Mouse (Mus musculus) lung, embryonic 14.5 days (tissue): ENCODE data around the gene Adh6b. TPM values are rescaled to one million over a fixed set of nuclear protein-coding genes. Genes with fewer than 3 reads are reported as not detected.
"Not testable (repeated sequence)": the region's sequence is repeated elsewhere in the genome, so short reads cannot be mapped to it uniquely, and the experiment has no call there.

ENCODE experiments used
- ATAC-seq: fragments of 200-750 bp; cut with Nextera tagmentation; 2 replicates; pipeline ENCODE4 v1.8.0; 2017; ENCODE audit warnings: mild to moderate bottlenecking, moderate TSS enrichment, moderate library complexity; ENCODE audit not compliant: insufficient read depth
- DNase-seq: peaks from one replicate; pipeline ENCODE4 v3.0.0-alpha.2; 2015
- H3K27ac ChIP-seq: fragments of 300-500 bp; sonication (generic); 2 replicates; pipeline ENCODE4 v1.5.1; 2014; ENCODE audit warnings: low read depth, mild to moderate bottlenecking, moderate library complexity
- H3K27me3 ChIP-seq: fragments of 300-500 bp; sonication (generic); 2 replicates; pipeline ENCODE4 v1.6.1; 2014; ENCODE audit warnings: low read length, control low read depth; ENCODE audit not compliant: insufficient read depth
- H3K36me3 ChIP-seq: fragments of 300-500 bp; sonication (generic); 2 replicates; pipeline ENCODE4 v1.6.1; 2014; ENCODE audit warnings: control low read depth; ENCODE audit not compliant: insufficient read depth
- H3K4me1 ChIP-seq: fragments of 300-500 bp; sonication (generic); 2 replicates; pipeline ENCODE4 v1.6.1; 2014; ENCODE audit warnings: antibody characterized with exemption, control low read depth; ENCODE audit not compliant: insufficient read depth
- H3K4me2 ChIP-seq: fragments of 300-500 bp; sonication (generic); 2 replicates; pipeline ENCODE4 v1.6.1; 2014; ENCODE audit warnings: mild to moderate bottlenecking
- H3K4me3 ChIP-seq: fragments of 300-500 bp; sonication (generic); 2 replicates; pipeline ENCODE4 v1.5.1; 2014; ENCODE audit warnings: low read depth, low read length
- H3K9ac ChIP-seq: fragments of 300-500 bp; sonication (generic); 2 replicates; pipeline ENCODE4 v1.6.1; 2014
- H3K9me3 ChIP-seq: fragments of 300-500 bp; sonication (generic); 2 replicates; pipeline ENCODE4 v1.6.1; 2016; ENCODE audit warnings: low read depth, low read length, control low read depth
- CTCF ChIP-seq: IDR thresholded peaks from 2 replicates; pipeline ENCODE4 v1.5.1; 2016; ENCODE audit warnings: antibody characterized with exemption, low read depth
- WGBS: fragments of 180-500 bp; shearing (Covaris S2); extraction: QIAGEN DNeasy Blood & Tissue Kit; methylation state at CpG from one replicate; pipeline ENCODE4 v1.1.7; 2014; 5-methylcytosine and 5-hydroxymethylcytosine counted together
- polyA plus RNA-seq: library from polyadenylated mRNA; unstranded; fragments of >200 nt; fragmentation: Nextera tagmentation; extraction: Ambion mirVana; gene quantifications from 2 replicates; pipeline ENCODE4 v1.2.1, GENCODE M21; 2014

The Adh6b gene
- polyA plus RNA-seq, 1 experiment from 2014 or later: 0.30 TPM

DNA sequence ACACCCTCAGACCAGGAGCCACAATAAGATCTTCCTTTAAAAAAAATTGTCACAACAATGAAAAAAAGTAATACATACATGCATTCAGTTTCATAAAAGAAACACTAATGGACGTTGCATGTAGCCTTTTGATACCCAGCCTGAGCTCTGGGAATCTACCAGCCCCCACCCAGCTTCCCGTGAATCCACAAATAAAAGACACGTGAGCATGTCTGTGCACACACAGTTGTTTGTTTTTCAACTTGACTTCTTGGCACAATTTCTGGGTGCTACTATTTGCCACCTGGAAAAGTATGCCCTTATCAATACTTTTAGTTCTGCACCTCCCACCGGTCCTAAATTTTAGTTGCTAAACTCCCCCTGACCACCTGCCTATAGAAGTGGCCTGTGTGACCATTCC, 19.1 kb downstream of the Adh6b start:
- DNase-seq (no peak), ATAC-seq (no peak)
- no peak for TF ChIP-seq CTCF
- Histone ChIP-seq H3K4me2 (no peak overlapping the region), H3K36me3 (no peaks in the 10 kb centered on the region), H3K27ac (no peak overlapping the region), H3K4me1 (no peaks in the 10 kb centered on the region), H3K27me3 (no peaks in the 10 kb centered on the region), H3K9ac (no peak overlapping the region), H3K9me3 (no peaks in the 10 kb centered on the region), H3K4me3 (no peak overlapping the region)
- WGBS: 66% methylated on average over 4 of the region's 4 CpGs

DNA sequence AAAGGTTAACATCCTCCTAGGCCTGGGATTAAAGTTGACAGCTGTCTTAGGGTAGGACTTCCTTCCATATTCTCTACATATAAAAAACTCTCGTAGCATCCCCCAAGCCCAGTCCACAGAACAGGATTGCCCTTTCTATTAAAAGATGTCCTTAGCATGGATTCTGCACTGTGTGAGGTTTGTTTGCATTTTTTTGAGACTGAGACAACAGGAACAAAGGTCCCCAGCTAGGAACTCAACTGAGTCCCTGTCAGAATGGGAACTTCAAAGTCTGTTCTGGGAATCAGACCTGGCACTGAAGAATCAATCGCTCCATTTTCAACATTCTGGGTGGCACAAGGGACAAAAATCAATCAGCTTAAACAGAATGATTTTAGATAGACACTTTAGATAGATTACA, 21.3 kb downstream of the Adh6b start:
- H3K9me3 ChIP-seq: no peaks in the 10 kb centered on the region
- no peaks in the 10 kb centered on the region for H3K27me3 ChIP-seq
- H3K4me2 ChIP-seq: no peak overlapping the region
- WGBS: 81% methylated on average over 2 of the region's 2 CpGs
- no peak overlapping the region for H3K27ac ChIP-seq
- H3K9ac ChIP-seq: no peak overlapping the region
- no peaks in the 10 kb centered on the region for H3K4me1 ChIP-seq
- H3K36me3 ChIP-seq: no peaks in the 10 kb centered on the region
- no peak overlapping the region for H3K4me3 ChIP-seq
- TF ChIP-seq CTCF: no peak
- DNase-seq (no peak), ATAC-seq (no peak)

DNA sequence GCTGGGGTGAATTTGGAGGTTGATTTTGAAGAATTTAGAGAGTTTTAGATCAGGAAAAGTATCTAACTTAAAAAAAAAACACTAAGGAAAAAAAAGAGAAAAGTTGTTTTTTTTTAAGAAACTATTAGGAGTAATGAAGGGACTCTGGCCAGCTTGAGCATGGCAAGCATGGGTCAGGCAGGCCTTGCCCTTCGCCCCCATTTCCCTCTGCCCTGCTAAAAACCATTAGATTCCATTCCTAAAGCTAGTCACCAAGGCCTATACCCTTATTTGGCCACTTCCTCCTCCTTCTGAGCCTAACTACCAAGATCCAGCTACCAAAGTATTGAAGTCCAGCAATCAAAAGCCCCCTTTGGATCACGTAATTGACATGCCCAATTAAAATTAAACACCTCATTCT, 24.6 kb downstream of the Adh6b start:
- Histone ChIP-seq H3K9me3 (no peaks in the 10 kb centered on the region), H3K4me3 (no peak overlapping the region), H3K27ac (no peak overlapping the region), H3K27me3 (no peaks in the 10 kb centered on the region), H3K9ac (no peak overlapping the region), H3K4me1 (no peaks in the 10 kb centered on the region), H3K36me3 (no peaks in the 10 kb centered on the region), H3K4me2 (no peak overlapping the region)
- ATAC-seq (no peak), DNase-seq (no peak)
- TF ChIP-seq CTCF: no peak
- 88% methylated on average over 2 of the region's 2 CpGs for WGBS

DNA sequence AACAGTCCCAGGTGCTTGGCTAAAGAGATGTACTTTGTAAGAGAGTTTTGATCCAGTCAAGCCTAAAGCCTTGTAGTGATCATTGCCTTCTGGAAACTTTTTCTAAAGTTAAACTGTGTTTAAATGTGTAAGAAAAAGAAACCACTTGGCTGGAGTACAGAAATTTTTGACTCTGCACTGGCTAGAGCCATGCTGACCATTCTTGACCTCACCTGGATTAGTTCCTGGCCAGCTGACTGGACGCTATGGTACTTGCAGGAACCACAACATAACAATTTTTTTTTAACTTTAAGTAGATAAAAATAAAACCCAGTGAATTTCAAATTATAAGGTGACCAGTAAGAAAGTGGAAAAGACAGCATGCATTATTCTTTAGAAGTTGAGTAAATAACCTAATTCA, 28.0 kb downstream of the Adh6b start:
- Histone ChIP-seq H3K4me2 (no peak overlapping the region), H3K4me1 (no peaks in the 10 kb centered on the region), H3K27ac (no peak overlapping the region), H3K27me3 (no peaks in the 10 kb centered on the region), H3K9ac (no peak overlapping the region), H3K9me3 (no peaks in the 10 kb centered on the region), H3K4me3 (no peak overlapping the region), H3K36me3 (no peaks in the 10 kb centered on the region)
- WGBS: 73% methylated on average over 1 of the region's 1 CpGs
- ATAC-seq (no peak), DNase-seq (no peak)
- TF ChIP-seq CTCF: no peak

DNA sequence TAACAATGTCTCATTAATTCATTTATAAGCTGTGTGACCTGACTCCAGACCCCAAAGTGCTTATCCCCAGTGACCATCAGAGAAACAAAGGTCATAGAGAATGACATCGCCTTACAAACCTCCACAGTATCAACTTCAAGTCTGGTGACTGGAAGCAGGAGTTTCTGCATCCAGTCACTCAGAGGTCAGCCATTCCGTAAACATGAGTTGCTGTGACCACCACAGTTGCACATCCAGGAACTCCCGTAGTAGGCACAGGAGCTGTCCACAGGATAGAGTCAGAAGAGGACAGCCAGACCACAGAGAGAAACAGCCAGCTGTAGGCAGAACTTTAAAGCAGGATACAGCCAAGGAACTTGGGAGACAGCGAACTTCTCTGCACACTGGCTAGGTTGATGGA, 28.7 kb downstream of the Adh6b start:
- not testable (repeated sequence) for H3K9ac ChIP-seq, H3K27me3 ChIP-seq, H3K27ac ChIP-seq, H3K36me3 ChIP-seq, H3K4me1 ChIP-seq, DNase-seq, H3K9me3 ChIP-seq, H3K4me3 ChIP-seq, H3K4me2 ChIP-seq, ATAC-seq
- WGBS: 52% methylated on average over 4 of the region's 4 CpGs

DNA sequence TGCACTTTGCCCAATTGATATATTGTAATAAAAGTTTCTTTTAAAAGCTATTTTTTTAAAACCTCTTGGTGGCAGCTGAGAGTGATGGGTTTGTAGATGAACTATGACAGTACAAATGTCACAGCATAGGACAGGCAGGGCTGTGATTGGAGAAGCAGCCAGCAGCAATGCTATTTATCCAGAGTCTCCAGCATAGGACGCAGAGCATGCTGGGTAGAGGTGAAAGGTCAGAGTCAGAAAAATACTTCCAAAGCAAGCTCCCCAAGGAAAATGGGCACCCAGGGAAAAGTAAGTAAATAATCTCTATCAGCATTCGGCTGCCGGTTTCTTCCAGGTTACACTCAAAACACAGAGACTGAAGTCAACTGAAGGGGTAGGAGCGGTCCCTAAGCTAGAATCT, 32.3 kb downstream of the Adh6b start:
- H3K4me3 ChIP-seq: no peak overlapping the region
- no peaks in the 10 kb centered on the region for H3K36me3 ChIP-seq
- DNase-seq (no peak), ATAC-seq (no peak)
- no peak overlapping the region for H3K27ac ChIP-seq
- WGBS: 55% methylated on average over 4 of the region's 4 CpGs
- H3K27me3 ChIP-seq: no peaks in the 10 kb centered on the region
- no peaks in the 10 kb centered on the region for H3K9me3 ChIP-seq
- no peak for TF ChIP-seq CTCF
- no peak overlapping the region for H3K9ac ChIP-seq
- H3K4me1 ChIP-seq: no peaks in the 10 kb centered on the region
- H3K4me2 ChIP-seq: no peak overlapping the region

DNA sequence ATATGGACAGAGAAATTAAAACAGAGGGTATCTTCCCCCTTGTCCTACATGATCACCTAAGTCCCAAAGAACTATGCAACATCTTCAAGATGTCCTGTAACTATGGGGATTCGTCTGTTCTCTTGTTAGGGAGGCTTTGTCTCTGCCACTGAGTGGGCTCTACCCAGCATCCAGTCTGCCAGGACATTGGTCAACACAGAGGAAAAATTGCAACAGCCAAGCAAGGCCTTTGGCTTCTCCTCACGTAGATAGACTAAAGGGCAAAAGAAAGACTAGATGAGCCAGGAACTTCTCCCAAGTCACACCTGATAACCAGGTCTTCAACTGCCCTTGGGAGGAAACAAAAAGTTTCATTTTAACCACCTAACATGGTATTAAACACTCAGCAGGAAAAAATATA, 33.6 kb downstream of the Adh6b start:
- Histone ChIP-seq H3K36me3 (no peaks in the 10 kb centered on the region), H3K27ac (no peak overlapping the region), H3K9ac (no peak overlapping the region), H3K4me2 (no peak overlapping the region), H3K27me3 (no peaks in the 10 kb centered on the region), H3K9me3 (no peaks in the 10 kb centered on the region), H3K4me3 (no peak overlapping the region), H3K4me1 (no peaks in the 10 kb centered on the region)
- TF ChIP-seq CTCF: no peak
- WGBS: 77% methylated on average over 2 of the region's 2 CpGs
- DNase-seq: no peak
- no peak for ATAC-seq

DNA sequence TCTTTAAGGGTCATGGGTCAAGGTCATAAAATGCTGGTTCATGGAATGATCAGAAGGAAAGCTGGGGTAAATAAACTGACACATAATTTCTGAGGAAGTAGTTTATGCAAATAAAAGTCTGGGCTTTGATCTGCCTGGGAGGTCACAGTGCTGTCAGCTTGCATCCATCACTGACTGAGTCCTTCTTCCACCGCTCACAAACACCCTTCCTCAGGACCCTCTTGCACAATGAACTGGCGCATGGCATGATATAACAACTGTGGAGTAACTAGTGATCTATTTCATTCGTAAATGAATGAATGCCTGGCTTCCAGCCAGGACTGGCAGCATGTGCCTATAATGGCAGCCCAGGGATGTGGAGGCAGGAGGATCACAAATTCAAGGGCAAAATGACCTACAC, 39.6 kb downstream of the Adh6b start:
- H3K4me2 ChIP-seq: no peak overlapping the region
- ATAC-seq: peak; percentile 98

More for the DNA sequence above, 39.6 kb downstream of the Adh6b start:
- Histone ChIP-seq H3K4me3 (no peak overlapping the region), H3K9ac (no peak overlapping the region), H3K27me3 (no peaks in the 10 kb centered on the region), H3K27ac (peak overlapping the region; percentile 42; the same call in 1 of the 2 replicates), H3K9me3 (no peaks in the 10 kb centered on the region), H3K4me1 (no peaks in the 10 kb centered on the region), H3K36me3 (no peaks in the 10 kb centered on the region)
- WGBS: 9% methylated on average over 3 of the region's 3 CpGs
- no peak for TF ChIP-seq CTCF
- peak; percentile 98 for DNase-seq
